Mouse (Mus musculus) forebrain, embryonic 13.5 days (tissue): ENCODE measurements around the gene Szrd1. TPM values are rescaled to one million over a fixed set of nuclear protein-coding genes. Genes with fewer than 3 reads are reported as not detected.

Source experiments
- ATAC-seq: fragments of 200-750 bp; cut with Nextera tagmentation; 2 replicates; pipeline ENCODE4 v1.8.0; 2017
- H3K27ac ChIP-seq: fragments of 300-500 bp; sonication (generic); 2 replicates; pipeline ENCODE4 v1.5.1; 2015; ENCODE audit warnings: inconsistent platforms, mild to moderate bottlenecking, moderate library complexity
- H3K27me3 ChIP-seq: fragments of 300-500 bp; sonication (generic); 2 replicates; pipeline ENCODE4 v1.6.1; 2015; ENCODE audit warnings: mild to moderate bottlenecking, inconsistent platforms
- H3K36me3 ChIP-seq: fragments of 300-500 bp; sonication (generic); 2 replicates; pipeline ENCODE4 v1.6.1; 2015; ENCODE audit warnings: mild to moderate bottlenecking, inconsistent platforms; ENCODE audit not compliant: poor library complexity, severe bottlenecking
- H3K4me1 ChIP-seq: fragments of 300-500 bp; sonication (generic); 2 replicates; pipeline ENCODE4 v1.6.1; 2015; ENCODE audit warnings: inconsistent platforms
- H3K4me2 ChIP-seq: fragments of 300-500 bp; sonication (generic); 2 replicates; pipeline ENCODE4 v1.6.1; 2015; ENCODE audit warnings: inconsistent platforms, mild to moderate bottlenecking, moderate library complexity
- H3K4me3 ChIP-seq: fragments of 300-500 bp; sonication (generic); 2 replicates; pipeline ENCODE4 v1.5.1; 2015; ENCODE audit warnings: mild to moderate bottlenecking, inconsistent platforms
- H3K9ac ChIP-seq: fragments of 300-500 bp; sonication (generic); 2 replicates; pipeline ENCODE4 v1.6.1; 2015; ENCODE audit warnings: mild to moderate bottlenecking, inconsistent platforms
- H3K9me3 ChIP-seq: fragments of 300-500 bp; sonication (generic); replicated peaks from 2 replicates; pipeline ENCODE4 v1.6.1; 2016; ENCODE audit warnings: inconsistent platforms
- WGBS: fragments of 180-500 bp; shearing (Covaris S2); methylation state at CpG from one replicate; pipeline ENCODE4 v1.1.7; 2015; 5-methylcytosine and 5-hydroxymethylcytosine counted together
- polyA plus RNA-seq: library from polyadenylated mRNA; unstranded; fragments of >200 nt; fragmentation: Nextera tagmentation; extraction: Ambion mirVana; gene quantifications from 2 replicates; pipeline ENCODE4 v1.2.1, GENCODE M21; 2015

Gene Szrd1
- polyA plus RNA-seq, 1 experiment from 2014 or later: 29.3 TPM

DNA sequence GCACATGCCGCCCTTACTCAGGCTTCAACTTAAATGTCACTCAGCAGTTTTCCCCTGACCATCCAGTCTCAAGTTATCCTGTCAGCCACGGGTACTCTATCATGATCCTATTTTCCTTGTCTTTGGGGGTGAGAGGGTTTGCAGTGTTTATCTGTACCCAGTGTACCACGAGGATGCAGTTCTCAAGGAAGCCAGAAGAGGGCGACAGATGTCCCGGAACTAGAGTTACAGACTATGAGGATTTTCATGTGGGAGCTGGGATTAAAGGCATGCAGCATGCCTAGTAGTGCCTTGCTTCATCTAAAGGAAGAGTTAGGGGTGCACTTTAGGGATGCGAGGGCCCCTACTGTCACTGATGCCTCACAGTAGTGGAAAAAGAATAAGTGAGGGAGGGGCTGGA, 37.7 kb downstream of the Szrd1 start:
- Histone ChIP-seq H3K27ac (no peak overlapping the region), H3K4me3 (no peak overlapping the region), H3K4me1 (0 out of 2 replicates have a peak, but pooled peaks cover under 1% of the 10 kb centered on the region), H3K4me2 (no peak overlapping the region), H3K9me3 (no peaks in the 10 kb centered on the region), H3K27me3 (no peaks in the 10 kb centered on the region), H3K9ac (no peak overlapping the region), H3K36me3 (no peaks in the 10 kb centered on the region)
- no peak for ATAC-seq
- WGBS: 75% methylated on average over 6 of the region's 6 CpGs

DNA sequence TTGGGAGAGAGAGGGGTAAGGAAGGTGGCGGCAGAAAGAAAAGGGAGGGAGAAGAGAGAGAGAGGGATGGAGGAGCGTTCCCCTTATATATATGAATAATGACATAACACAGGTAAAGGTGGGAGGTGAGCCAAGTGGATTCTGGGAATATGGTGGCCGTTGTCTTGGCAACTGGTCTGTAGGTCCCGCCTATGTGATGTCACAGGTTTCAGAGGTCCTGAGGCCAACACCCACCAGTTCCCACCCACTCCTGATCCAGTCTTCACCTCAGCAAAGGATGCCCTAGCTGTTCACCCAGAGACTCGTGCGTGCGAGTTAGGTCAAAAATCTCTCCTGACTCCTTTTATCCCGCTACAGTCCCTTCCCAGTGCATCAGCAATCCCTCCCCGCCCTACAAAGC, 38.3 kb downstream of the Szrd1 start:
- Histone ChIP-seq H3K4me2 (no peak overlapping the region), H3K9ac (no peak overlapping the region), H3K27me3 (no peaks in the 10 kb centered on the region), H3K4me1 (0 out of 2 replicates have a peak, but pooled peaks cover 3% of the 10 kb centered on the region), H3K27ac (no peak overlapping the region), H3K9me3 (no peaks in the 10 kb centered on the region), H3K36me3 (no peaks in the 10 kb centered on the region), H3K4me3 (no peak overlapping the region)
- no peak for ATAC-seq
- 93% methylated on average over 9 of the region's 9 CpGs for WGBS

DNA sequence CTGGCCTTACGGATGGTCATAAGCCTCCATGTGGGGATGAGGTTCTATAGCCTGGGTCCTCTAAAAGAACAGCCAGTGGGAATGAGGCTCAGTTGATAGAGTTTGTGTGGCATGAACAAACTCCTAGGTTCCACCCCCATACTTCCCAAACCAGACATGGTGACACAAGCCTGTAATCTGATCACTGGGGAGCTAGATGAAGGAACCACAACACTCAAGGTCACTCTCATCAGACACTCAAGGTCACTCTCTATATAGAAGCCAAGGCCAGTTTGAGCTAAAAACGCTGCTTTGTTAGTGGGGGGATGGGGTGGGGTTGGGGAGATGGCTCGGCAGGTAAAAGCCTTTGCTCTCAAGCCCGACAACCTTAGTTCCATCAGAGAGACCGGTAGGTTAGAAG, 39.6 kb downstream of the Szrd1 start:
- H3K4me3 ChIP-seq: no peak overlapping the region

DNA sequence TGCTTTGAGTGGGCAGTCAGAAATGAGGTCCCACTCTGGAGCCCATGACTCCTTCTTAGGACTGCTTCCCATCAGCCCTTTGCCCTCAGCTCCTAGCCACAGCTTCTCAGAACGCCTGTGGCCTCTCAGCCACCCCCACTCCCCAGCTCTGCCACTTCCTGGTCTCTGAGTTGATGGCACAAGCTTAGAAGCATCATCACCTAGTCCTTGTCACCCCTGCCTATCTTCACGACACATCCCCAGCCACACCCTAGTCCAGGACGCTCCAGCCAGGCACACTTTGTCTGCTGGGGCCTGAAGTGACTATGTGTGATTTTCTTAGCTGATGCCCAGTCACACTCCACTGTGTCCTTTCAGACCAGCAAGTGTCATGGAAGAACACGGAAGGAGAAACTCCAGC, 40.6 kb downstream of the Szrd1 start:
- H3K9me3 ChIP-seq: no peaks in the 10 kb centered on the region
- H3K4me2 ChIP-seq: no peak overlapping the region
- no peak overlapping the region for H3K9ac ChIP-seq
- no peak for ATAC-seq
- H3K4me1 ChIP-seq: 0 out of 2 replicates have a peak, but pooled peaks cover 3% of the 10 kb centered on the region
- no peak overlapping the region for H3K27ac ChIP-seq
- H3K36me3 ChIP-seq: no peaks in the 10 kb centered on the region
- no peaks in the 10 kb centered on the region for H3K27me3 ChIP-seq
- no peak overlapping the region for H3K4me3 ChIP-seq
- 83% methylated on average over 4 of the region's 4 CpGs for WGBS

More for the DNA sequence above, 39.6 kb downstream of the Szrd1 start:
- Histone ChIP-seq H3K9me3 (no peaks in the 10 kb centered on the region), H3K27ac (no peak overlapping the region), H3K27me3 (no peaks in the 10 kb centered on the region), H3K4me2 (no peak overlapping the region), H3K36me3 (no peaks in the 10 kb centered on the region), H3K9ac (no peak overlapping the region), H3K4me1 (0 out of 2 replicates have a peak, but pooled peaks cover 3% of the 10 kb centered on the region)
- no peak for ATAC-seq
- 79% methylated on average over 5 of the region's 5 CpGs for WGBS

DNA sequence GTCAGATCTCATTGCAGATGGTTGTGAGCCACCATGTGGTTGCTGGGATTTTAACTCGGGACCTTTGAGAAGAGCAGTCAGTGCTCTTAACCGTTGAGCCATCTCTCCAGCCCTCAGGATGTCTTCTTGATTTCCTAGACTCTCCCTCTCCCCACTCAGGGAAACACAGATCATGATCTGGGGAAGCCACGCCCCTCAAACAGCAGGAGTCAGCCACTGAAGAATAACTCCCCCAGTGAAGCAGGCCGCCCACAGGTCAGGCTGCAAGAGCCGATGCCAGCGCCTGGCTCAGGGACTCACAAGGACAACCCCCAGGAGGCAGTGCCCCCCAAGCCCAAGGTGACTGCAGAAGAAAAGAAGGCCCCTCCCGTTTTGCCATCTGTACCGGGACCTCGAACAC, 42.9 kb downstream of the Szrd1 start:
- H3K9me3 ChIP-seq: no peaks in the 10 kb centered on the region

DNA sequence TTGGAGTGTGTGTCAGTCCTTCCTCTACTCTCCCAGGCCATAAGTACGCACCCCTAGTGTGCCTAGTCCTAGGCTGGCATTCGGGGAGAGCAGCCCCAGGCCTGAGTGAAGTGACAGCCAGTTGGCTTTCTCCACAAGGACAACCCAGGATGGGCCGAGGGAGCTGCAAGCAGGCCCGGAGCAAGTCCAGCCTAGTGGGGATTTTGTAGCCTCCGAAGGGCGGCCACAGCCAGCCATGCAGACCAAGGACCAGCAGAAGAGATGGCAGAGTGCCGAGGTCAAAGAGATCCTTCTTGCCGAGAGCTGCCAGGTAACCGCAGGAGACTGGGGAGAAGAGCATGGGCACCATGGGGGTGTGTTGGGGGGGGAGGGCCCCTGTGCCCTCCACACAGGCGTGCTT, 44.6 kb downstream of the Szrd1 start:
- Histone ChIP-seq H3K36me3 (no peaks in the 10 kb centered on the region), H3K4me2 (no peak overlapping the region), H3K9me3 (no peaks in the 10 kb centered on the region), H3K4me3 (no peak overlapping the region), H3K27ac (no peak overlapping the region), H3K4me1 (0 out of 2 replicates have a peak, but pooled peaks cover 3% of the 10 kb centered on the region), H3K27me3 (no peaks in the 10 kb centered on the region), H3K9ac (no peak overlapping the region)
- ATAC-seq: no peak
- 81% methylated on average over 10 of the region's 10 CpGs for WGBS

More for the DNA sequence above, 42.9 kb downstream of the Szrd1 start:
- Histone ChIP-seq H3K27me3 (no peaks in the 10 kb centered on the region), H3K4me1 (0 out of 2 replicates have a peak, but pooled peaks cover 3% of the 10 kb centered on the region), H3K4me3 (no peak overlapping the region), H3K27ac (no peak overlapping the region), H3K4me2 (no peak overlapping the region), H3K9ac (no peak overlapping the region), H3K36me3 (no peaks in the 10 kb centered on the region)
- WGBS: 16% methylated on average over 9 of the region's 9 CpGs
- ATAC-seq: no peak

DNA sequence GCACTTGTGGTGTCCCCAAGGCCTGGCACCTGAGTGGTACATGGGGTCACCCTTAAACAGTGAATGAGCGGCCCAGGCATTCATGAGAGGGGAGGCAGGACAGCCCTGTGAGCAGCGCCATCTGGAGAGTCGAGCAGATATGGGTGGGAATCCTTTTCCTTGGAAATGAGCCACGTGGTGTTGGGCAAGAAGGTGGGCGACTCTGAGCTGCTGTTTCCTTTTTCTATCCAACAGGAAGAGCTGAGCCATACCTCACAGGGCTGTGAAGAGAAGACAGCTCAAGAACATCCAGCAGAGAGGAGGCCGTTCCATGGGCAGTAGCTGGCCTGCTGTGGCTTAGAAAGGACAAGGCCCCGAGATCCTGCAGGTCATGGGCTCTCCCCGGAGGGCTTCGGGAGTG, 50.9 kb downstream of the Szrd1 start:
- 74% methylated on average over 9 of the region's 9 CpGs for WGBS
- no peaks in the 10 kb centered on the region for H3K9me3 ChIP-seq
- no peak overlapping the region for H3K27ac ChIP-seq
- no peaks in the 10 kb centered on the region for H3K36me3 ChIP-seq
- no peak overlapping the region for H3K9ac ChIP-seq
- H3K4me2 ChIP-seq: no peak overlapping the region
- H3K4me3 ChIP-seq: no peak overlapping the region
- ATAC-seq: no peak
- no peaks in the 10 kb centered on the region for H3K27me3 ChIP-seq
- H3K4me1 ChIP-seq: no peaks in the 10 kb centered on the region

DNA sequence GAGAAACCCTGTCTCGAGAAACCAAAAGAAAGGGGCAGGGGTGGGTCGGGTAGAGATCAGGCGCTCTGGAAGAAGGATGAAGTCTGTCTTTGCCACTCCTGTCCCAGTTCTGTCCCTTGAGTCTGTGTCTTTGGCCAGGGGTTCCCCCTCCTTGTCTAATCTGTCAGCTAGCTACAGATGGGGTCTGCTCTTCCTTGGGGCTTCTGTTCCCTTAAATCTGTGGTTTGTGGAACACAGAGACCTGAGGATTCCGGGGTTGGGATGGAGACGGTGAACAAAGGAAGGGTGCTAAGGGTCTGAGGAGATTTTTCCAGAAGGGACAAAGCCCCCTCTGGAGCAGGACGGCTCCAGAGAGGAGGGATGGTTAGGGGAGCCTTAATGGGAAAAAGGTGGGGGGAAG, 51.5 kb downstream of the Szrd1 start, which contains the start of gene Spata21:
Spata21 (plus strand) TSS at position 301 of the 400 bp plus-strand sequence.
- H3K9ac ChIP-seq: 0 out of 2 replicates have a peak within 1 kb of the TSS, but pooled peaks have one; percentile 1
- ATAC-seq: no peak
- H3K27ac ChIP-seq: no peak within 1 kb of the TSS
- H3K4me2 ChIP-seq: no peak within 1 kb of the TSS
- H3K9me3 ChIP-seq: no peaks in the 10 kb centered on the region
- WGBS: 75% methylated on average over 6 of the region's 6 CpGs
- H3K27me3 ChIP-seq: no peaks in the 10 kb centered on the region
- H3K4me3 ChIP-seq: no peak within 1 kb of the TSS
- H3K4me1 ChIP-seq: no peaks in the 10 kb centered on the region
- H3K36me3 ChIP-seq: no peaks in the 10 kb centered on the region

DNA sequence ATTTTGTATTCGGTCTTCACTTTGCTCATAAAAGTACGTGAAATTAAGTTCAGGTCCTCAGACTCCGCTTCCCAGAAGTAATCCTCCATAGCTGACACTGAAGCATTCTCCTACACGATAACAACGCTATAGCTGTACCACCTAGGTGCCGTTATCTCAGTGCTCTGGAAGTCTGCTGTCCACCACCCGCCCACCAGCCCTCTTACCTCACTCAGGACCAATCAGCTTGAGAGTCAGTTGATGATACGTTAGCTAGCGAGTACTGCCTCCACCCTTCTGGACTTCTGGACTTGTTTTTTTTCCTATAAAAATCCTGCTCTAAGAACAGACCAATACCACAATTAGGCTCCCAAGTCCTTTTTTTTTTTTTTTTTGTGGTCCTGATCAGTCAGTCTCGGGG, 52.7 kb downstream of the Szrd1 start:
- no peak overlapping the region for H3K27ac ChIP-seq
- H3K9me3 ChIP-seq: no peaks in the 10 kb centered on the region
- H3K4me3 ChIP-seq: no peak overlapping the region
- ATAC-seq: no peak
- 77% methylated on average over 10 of the region's 10 CpGs for WGBS
- H3K36me3 ChIP-seq: no peaks in the 10 kb centered on the region
- no peak overlapping the region for H3K9ac ChIP-seq
- no peaks in the 10 kb centered on the region for H3K27me3 ChIP-seq
- H3K4me2 ChIP-seq: no peak overlapping the region
- H3K4me1 ChIP-seq: no peaks in the 10 kb centered on the region

DNA sequence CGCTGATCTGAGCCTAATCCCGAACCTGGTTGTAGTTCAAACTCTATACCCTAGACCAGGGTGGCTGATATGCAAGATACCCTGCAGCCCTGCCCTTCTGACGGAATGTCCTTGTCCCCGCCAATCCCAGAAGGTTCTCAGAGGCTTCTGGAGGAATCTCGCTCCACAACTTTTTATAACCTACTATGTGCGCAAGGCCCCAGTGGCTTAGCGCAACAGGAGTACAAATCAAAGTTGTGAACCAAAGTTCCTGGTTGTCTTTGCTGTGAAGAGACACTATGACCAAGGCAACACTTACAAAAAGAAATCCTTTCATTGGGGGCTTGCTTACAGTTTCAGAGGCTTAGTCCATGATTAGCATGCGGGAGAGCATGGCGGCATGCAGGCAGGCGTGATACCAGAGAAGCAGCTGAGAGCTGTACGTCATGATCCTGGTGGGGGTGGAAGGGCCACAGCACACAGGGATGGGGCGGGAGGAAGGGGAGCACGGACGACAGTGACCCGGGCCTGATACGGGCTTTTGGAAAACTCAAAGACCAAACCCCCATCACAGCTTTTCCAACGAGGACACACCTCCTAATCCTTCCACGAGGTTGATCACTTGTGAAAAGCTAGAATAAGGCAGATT, 61.0 kb downstream of the Szrd1 start:
- WGBS: 72% methylated on average over 18 of the region's 18 CpGs
- Histone ChIP-seq H3K27me3 (no peaks in the 10 kb centered on the region), H3K9me3 (no peaks in the 10 kb centered on the region), H3K4me1 (peaks cover 21% of the 10 kb centered on the region), H3K4me3 (peak overlapping the region; percentile 94), H3K27ac (no peak overlapping the region), H3K9ac (no peak overlapping the region), H3K4me2 (0 out of 2 replicates have a peak overlapping the region, but pooled peaks have one; percentile 88), H3K36me3 (peaks cover 13% of the 10 kb centered on the region)
- peak; percentile 41 for ATAC-seq

DNA sequence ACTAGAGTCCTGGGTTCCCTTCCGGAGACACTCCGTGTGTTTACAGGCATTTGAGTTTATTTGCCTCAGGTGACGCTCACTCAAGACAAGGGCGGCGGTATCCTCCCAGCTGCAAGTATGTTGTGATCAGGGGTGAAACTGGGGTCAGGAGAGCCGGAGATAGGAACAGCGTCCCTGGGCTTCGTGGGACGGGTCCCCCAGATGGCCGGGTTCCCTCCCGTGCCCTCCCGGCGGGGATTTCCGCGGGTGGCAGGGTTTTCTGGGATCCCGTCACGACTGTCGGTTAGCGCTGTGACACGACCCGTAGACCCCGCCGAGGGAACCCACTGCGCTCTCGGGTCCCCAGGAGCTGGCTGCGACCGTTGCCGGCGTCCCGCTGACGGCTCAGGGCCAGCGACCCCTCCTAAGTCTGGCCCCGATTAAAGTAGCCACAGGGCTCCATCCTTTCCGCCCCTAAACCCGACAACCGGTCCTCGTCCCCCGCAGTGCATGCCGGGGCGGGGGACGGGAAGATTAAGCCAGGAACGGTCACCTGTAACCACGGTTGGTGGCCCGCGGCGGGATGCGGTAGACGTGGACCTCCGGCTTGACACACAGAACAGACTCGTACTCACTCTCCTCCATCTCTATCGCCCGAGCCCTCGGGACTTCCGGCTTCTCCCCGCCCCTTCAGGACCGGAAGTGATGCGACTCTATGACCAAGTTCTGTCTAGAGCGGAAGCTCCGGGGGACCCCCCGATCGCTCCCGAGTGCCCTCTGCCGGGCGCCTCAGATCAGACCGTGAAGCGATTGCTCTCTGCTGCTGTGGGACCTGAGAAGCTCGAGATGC, 61.7 kb downstream of the Szrd1 start, which contains the start of gene Necap2:
Necap2 (minus strand) TSS at position 677 of the 829 bp plus-strand sequence.
- ATAC-seq: peak; percentile 95
- peak within 1 kb of the TSS; percentile 94 for H3K4me3 ChIP-seq
- no peaks in the 10 kb centered on the region for H3K9me3 ChIP-seq
- no peaks in the 10 kb centered on the region for H3K27me3 ChIP-seq
- H3K27ac ChIP-seq: no peak within 1 kb of the TSS
- peak within 1 kb of the TSS; percentile 88 for H3K4me2 ChIP-seq
- WGBS: under 1% methylated on average over 67 of the region's 67 CpGs
- peaks cover 21% of the 10 kb centered on the region for H3K36me3 ChIP-seq
- H3K9ac ChIP-seq: peak within 1 kb of the TSS; percentile 90
- peaks cover 23% of the 10 kb centered on the region for H3K4me1 ChIP-seq

DNA sequence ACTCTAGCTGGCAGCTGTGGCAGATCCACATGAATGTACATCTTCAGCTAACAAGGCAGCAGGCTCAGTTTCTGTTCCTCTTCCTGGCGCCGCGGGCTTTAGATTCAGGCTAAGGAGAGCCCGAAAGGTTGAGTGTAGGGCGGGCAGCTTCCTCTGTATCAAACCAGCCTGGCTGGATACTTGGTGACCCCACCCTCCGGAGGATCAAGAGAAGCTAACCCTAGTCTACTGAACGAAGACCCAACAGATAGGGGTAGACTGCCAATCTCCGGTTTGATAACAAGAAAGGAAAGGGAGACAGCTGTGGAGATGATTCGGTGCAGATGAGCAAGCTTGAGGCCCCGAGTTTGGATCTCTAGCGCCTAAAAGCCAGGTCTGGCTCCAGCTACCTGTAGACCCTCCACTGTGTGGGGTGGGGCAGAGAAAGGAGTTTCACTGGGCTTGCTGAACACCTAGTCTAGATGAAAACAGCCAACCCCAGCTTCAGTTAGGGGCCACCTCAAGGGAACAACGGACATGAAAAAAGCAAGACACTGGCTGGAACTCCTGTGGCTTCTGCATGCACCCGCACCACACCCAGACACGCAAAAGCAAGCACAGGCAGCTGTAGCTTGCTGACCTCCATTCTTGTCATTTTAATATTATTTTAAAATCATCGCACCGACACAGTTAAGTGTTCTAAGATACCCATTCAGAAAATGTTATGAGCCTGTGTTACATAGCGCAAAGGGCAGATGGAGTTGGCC, 62.6 kb downstream of the Szrd1 start:
- ATAC-seq: no peak

More for the DNA sequence above, 62.6 kb downstream of the Szrd1 start:
- peak overlapping the region; percentile 90 for H3K9ac ChIP-seq
- peaks cover 29% of the 10 kb centered on the region for H3K36me3 ChIP-seq
- no peaks in the 10 kb centered on the region for H3K9me3 ChIP-seq
- H3K27me3 ChIP-seq: no peaks in the 10 kb centered on the region
- 85% methylated on average over 17 of the region's 17 CpGs for WGBS
- no peak overlapping the region for H3K27ac ChIP-seq
- peak overlapping the region; percentile 88 for H3K4me2 ChIP-seq
- H3K4me1 ChIP-seq: peaks cover 23% of the 10 kb centered on the region
- peak overlapping the region; percentile 94 for H3K4me3 ChIP-seq
